Mouse (Mus musculus) layer of hippocampus, postnatal 14 days (tissue): Measurements from ENCODE around the gene Gm6460. TPM values are rescaled to one million over a fixed set of nuclear protein-coding genes. Genes with fewer than 3 reads are reported as not detected.
"Not testable (repeated sequence)": the region's sequence is repeated elsewhere in the genome, so short reads cannot be mapped to it uniquely, and the experiment has no call there.

Experiments used
- DNase-seq, 2 experiments: peaks; one replicate each; pipeline ENCODE4 v3.0.0; 2021 to 2022; ENCODE audit warnings: low spot score in 2 of 2, mixed read lengths in 1 of 2
- long read RNA-seq, 2 experiments: library from polyadenylated mRNA; stranded (forward); transcript quantifications; one replicate each; pipeline ENCODE4 v2.0.0; 2021
- total RNA-seq, 2 experiments: library from RNA; stranded (reverse); gene quantifications; 2 replicates each; pipeline ENCODE4 v1.2.3; 2021

Gene Gm6460
- total RNA-seq, result not detected
- long read RNA-seq, experiment 1, result 0 reads
- long read RNA-seq, experiment 2, result 0 reads

DNA sequence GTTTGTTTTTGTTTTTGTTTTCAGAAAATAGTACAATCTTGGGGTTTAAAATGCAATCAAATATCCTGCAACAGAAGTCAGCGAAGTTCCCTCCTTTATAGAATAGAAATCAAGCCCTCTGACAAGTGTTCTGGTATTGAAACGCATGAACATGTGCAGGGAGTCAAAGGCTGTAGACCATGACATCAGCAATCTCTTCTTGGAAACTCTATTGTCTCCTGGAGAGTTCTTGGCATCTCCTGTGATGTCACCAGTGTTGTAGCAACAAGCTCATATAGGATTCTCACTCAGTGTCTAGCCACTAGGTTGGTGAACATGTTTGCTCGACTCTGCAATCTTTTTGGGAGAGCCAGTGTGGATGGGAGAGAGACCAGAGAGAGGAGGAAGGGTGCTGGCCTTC is at the start of gene Gm6460:
TSS of gene Gm6460 (plus strand) at position 301 of the 400 bp plus-strand sequence.
- not testable (repeated sequence) for DNase-seq

Other genes starting within 250 kb of the Gm6460 start
- gene Gm8897, start 178.5 kb upstream of the Gm6460 start, total RNA-seq, result not detected
- not detected for gene Gm8906, start 92.2 kb upstream of the Gm6460 start, total RNA-seq
- not detected for gene Gm8922, start 87.0 kb downstream of the Gm6460 start, total RNA-seq
- not detected for gene Gm8926, start 175.6 kb downstream of the Gm6460 start, total RNA-seq